Mouse (Mus musculus): ENCODE results near the gene Cep112. TPM values are rescaled to one million over a fixed set of nuclear protein-coding genes. Genes with fewer than 3 reads are reported as not detected.
A peak's percentile ranks its signal among the peaks of the same experiment; 100 is the strongest.

Gene Cep112
- total RNA-seq, 2 experiments from 2014 or later, result 10.7 to 14.2 TPM

GRCm38 (mm10) chr11:108593207-108593958 is 168.4 kb downstream of the Cep112 start:
- no peak for DNase-seq (ENCODE audit: low spot score in 2 of 2)

GRCm38 (mm10) chr11:108593959-108594579 is 169.1 kb downstream of the Cep112 start:
- no peak for DNase-seq (ENCODE audit: low spot score in 2 of 2)

- DNase-seq (ENCODE audit: low spot score in 2 of 2), result no peak
Measured at GRCm38 (mm10) chr11:108605301-108605700, 180.3 kb downstream of the Cep112 start.

- DNase-seq (ENCODE audit: low spot score in 2 of 2), result no peak
Measured at GRCm38 (mm10) chr11:108606036-108606435, 181.0 kb downstream of the Cep112 start.

- no peak for DNase-seq (ENCODE audit: low spot score in 2 of 2)
Measured at GRCm38 (mm10) chr11:108606836-108607235, 181.8 kb downstream of the Cep112 start.

- DNase-seq (ENCODE audit: low spot score in 2 of 2), result no peak
Measured at GRCm38 (mm10) chr11:108620628-108621433, 195.8 kb downstream of the Cep112 start.

- no peak for DNase-seq (ENCODE audit: low spot score in 2 of 2)
Measured at GRCm38 (mm10) chr11:108621434-108621901, 196.5 kb downstream of the Cep112 start.

GRCm38 (mm10) chr11:108625546-108626232 is 200.7 kb downstream of the Cep112 start:
- DNase-seq (ENCODE audit: low spot score in 2 of 2), result no peak

- DNase-seq (ENCODE audit: low spot score in 2 of 2), result no peak
Measured at GRCm38 (mm10) chr11:108637780-108638179, 212.8 kb downstream of the Cep112 start.

GRCm38 (mm10) chr11:108655574-108655973 is 230.6 kb downstream of the Cep112 start:
- DNase-seq (ENCODE audit: low spot score in 2 of 2), result no peak

- DNase-seq (ENCODE audit: low spot score in 2 of 2), result no peak
Measured at GRCm38 (mm10) chr11:108682014-108682413, 257.0 kb downstream of the Cep112 start.

- no peak for DNase-seq (ENCODE audit: low spot score in 2 of 2)
Measured at GRCm38 (mm10) chr11:108696563-108696962, 271.6 kb downstream of the Cep112 start.

- peak in 1 of 2 experiments; percentile 48 for DNase-seq (ENCODE audit: low spot score in 2 of 2)
Measured at GRCm38 (mm10) chr11:108752301-108752700, 327.3 kb downstream of the Cep112 start.

- DNase-seq (ENCODE audit: low spot score in 2 of 2), result no peak
Measured at GRCm38 (mm10) chr11:108752765-108753164, 327.8 kb downstream of the Cep112 start.

- DNase-seq (ENCODE audit: low spot score in 2 of 2), result no peak
Measured at GRCm38 (mm10) chr11:108753361-108754240, 328.6 kb downstream of the Cep112 start.

- peak in 1 of 2 experiments; percentile 28 for DNase-seq (ENCODE audit: low spot score in 2 of 2)
Measured at GRCm38 (mm10) chr11:108757211-108757610, 332.2 kb downstream of the Cep112 start.

- peak; percentile 11 to 34 for DNase-seq (ENCODE audit: low spot score in 2 of 2)
Measured at GRCm38 (mm10) chr11:108757626-108758430, 332.8 kb downstream of the Cep112 start.

- DNase-seq (ENCODE audit: low spot score in 2 of 2), result no peak
Measured at GRCm38 (mm10) chr11:108770064-108770463, 345.1 kb downstream of the Cep112 start.

- DNase-seq (ENCODE audit: low spot score in 2 of 2), result no peak
Measured at GRCm38 (mm10) chr11:108774019-108774670, 349.2 kb downstream of the Cep112 start.

Data from layer of hippocampus, postnatal 14 days (tissue).